ENCODE assay signal across 26 mouse cellular contexts in the genomic region with DNA sequence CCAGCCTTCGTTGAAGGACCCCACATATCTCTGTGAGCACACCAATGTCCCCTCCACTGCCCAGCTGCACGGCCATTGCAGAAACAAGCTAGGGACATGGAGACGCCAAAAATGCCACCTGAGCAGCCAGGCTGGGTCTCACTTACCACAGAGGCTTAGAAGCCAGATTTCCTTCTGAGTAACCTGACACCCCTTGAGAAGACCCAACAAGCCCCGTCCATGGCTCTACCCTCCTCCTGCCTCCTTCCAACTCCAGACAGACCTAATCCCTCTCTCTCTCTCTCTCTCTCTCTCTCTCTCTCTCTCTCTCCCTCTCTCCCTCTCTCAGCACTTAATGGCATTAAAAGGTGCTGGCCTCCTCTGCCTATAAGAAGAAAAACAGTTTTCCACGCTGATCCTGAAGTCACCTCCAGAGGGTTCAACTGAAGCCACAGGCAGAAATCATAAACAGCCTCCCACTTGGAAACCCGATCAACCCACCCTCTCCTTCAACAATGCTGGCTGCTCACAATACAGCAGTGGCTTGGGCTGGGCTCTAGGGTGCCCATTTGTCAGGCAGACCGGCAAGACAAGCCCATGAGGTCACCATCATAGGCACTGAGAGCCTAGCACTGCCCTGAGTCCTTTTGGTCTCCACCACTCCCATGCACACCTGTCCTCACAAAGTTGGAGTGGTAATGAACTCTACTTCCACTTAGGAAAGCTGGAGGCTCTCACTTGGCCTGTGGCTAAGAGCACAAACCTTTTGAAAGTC.
DNase-seq lines count a peak whose midpoint lies in the region; ATAC-seq and TF ChIP-seq lines count a peak whose summit lies in the region.
"Had no signal": no experiment of that assay in that cellular context is flagged by ENCODE, and none has a peak within 500 bp of the region (broad histone marks: within the 10 kb centered on the region; RNA-seq: fewer than 3 reads in every experiment).

No protein-coding gene starts in this region.

- no peak for TF ChIP-seq POLR2A in kidney, adult 2 months (IDR thresholded peaks at IDR 0.05; ENCODE audit: low read depth, low read length)

- no peaks in the 10 kb centered on the region for H3K9me3 ChIP-seq in kidney, embryonic 15.5 days (replicated peaks)
- H3K9me3 ChIP-seq in lung, embryonic 16.5 days (ENCODE audit: control insufficient read depth, low read length): no peaks in the 10 kb centered on the region
- 0 out of 2 replicates have a peak, but pooled peaks cover 3% of the 10 kb centered on the region for H3K9me3 ChIP-seq in limb, embryonic 13.5 days
- no peaks in the 10 kb centered on the region for H3K9me3 ChIP-seq in forebrain, embryonic 14.5 days (replicated peaks; ENCODE audit: control insufficient read depth, low read length)
- H3K9me3 ChIP-seq: forebrain, embryonic 13.5 days; heart, embryonic 12.5 days; hindbrain, embryonic 13.5 days; liver, embryonic 15.5 days had no signal

- no peak overlapping the region for H3K4me3 ChIP-seq in kidney, embryonic 15.5 days (replicated peaks)
- no peak overlapping the region for H3K4me3 ChIP-seq in kidney, adult 2 months (ENCODE audit: insufficient read depth, low read depth, low read length)
- no peak overlapping the region for H3K4me3 ChIP-seq in lung, embryonic 16.5 days (ENCODE audit: low read length)
- no peak overlapping the region for H3K4me3 ChIP-seq in limb, embryonic 13.5 days
- H3K4me3 ChIP-seq in forebrain, embryonic 14.5 days (ENCODE audit: low read depth, low read length): no peak overlapping the region
- H3K4me3 ChIP-seq: forebrain, embryonic 13.5 days; heart, adult 2 months; heart, embryonic 12.5 days; hindbrain, embryonic 13.5 days; layer of hippocampus, adult 2 months; left cerebral cortex, adult 2 months; liver, embryonic 15.5 days had no signal

- H3K36me3 ChIP-seq in kidney, embryonic 15.5 days: no peaks in the 10 kb centered on the region
- H3K36me3 ChIP-seq in kidney, adult 2 months (ENCODE audit: control insufficient read depth, insufficient read depth, low read length): no peaks in the 10 kb centered on the region
- no peaks in the 10 kb centered on the region for H3K36me3 ChIP-seq in lung, embryonic 16.5 days (ENCODE audit: control insufficient read depth, insufficient read depth, low read length)
- H3K36me3 ChIP-seq in limb, embryonic 13.5 days: no peaks in the 10 kb centered on the region
- no peaks in the 10 kb centered on the region for H3K36me3 ChIP-seq in forebrain, embryonic 14.5 days (ENCODE audit: control insufficient read depth, insufficient read depth, low read length)
- H3K36me3 ChIP-seq: heart, embryonic 12.5 days; liver, embryonic 15.5 days had no signal

- WGBS in kidney, embryonic 15.5 days: 16% methylated on average over 7 of the region's 7 CpGs
- WGBS in kidney, adult 2 months: 50% methylated on average over 7 of the region's 7 CpGs
- WGBS in lung, embryonic 16.5 days: 20% methylated on average over 7 of the region's 7 CpGs
- WGBS in limb, embryonic 13.5 days: 16% methylated on average over 7 of the region's 7 CpGs
- 39% methylated on average over 7 of the region's 7 CpGs for WGBS in forebrain, embryonic 14.5 days

- DNase-seq in kidney, adult 2 months: no peak
- no peak for DNase-seq in lung, postnatal 14 days
- DNase-seq in forelimb bud, embryonic 11.5 days (ENCODE audit: low read depth, low spot score): peak; percentile 20
- no peak for DNase-seq in thymus, postnatal 0 days (ENCODE audit: low spot score)
- no peak for DNase-seq in forebrain, embryonic 14.5 days (ENCODE audit: low spot score)
- DNase-seq: adrenal gland, adult 2 months; adrenal gland, postnatal 36 days; cerebellum, adult 2 months; cerebellum, postnatal 14 days; heart, adult 2 months; heart, postnatal 4 days; kidney, postnatal 36 days; lung, postnatal 4 days; midbrain, embryonic 14.5 days; thymus, postnatal 14 days had no signal

- TF ChIP-seq CTCF in kidney, adult 2 months (conservative IDR thresholded peaks at IDR 0.05; ENCODE audit: insufficient read depth, insufficient read length, low read depth, low read length): no peak

- H3K9ac ChIP-seq in kidney, embryonic 15.5 days: no peak overlapping the region
- H3K9ac ChIP-seq in lung, embryonic 16.5 days (ENCODE audit: low read length): no peak overlapping the region
- H3K9ac ChIP-seq in limb, embryonic 13.5 days: no peak overlapping the region
- H3K9ac ChIP-seq in forebrain, embryonic 14.5 days (ENCODE audit: low read length): no peak overlapping the region
- H3K9ac ChIP-seq: forebrain, embryonic 13.5 days; heart, embryonic 12.5 days; hindbrain, embryonic 13.5 days; liver, embryonic 15.5 days had no signal

- ATAC-seq in kidney, embryonic 15.5 days (replicated peaks; ENCODE audit: low FRiP score): peak; percentile 72
- ATAC-seq in lung, embryonic 16.5 days (ENCODE audit: low read depth): peak; percentile 73
- 0 out of 2 replicates have a peak, but pooled peaks have one; percentile 28 for ATAC-seq in limb, embryonic 13.5 days (ENCODE audit: low FRiP score, low read depth)
- no peak for ATAC-seq in forebrain, embryonic 14.5 days
- ATAC-seq: activated CD4-positive, CD25-positive, alpha-beta regulatory T cell, adult 4 months; forebrain, embryonic 13.5 days; intestine, postnatal 0 days had no signal

- 0 out of 2 replicates have a peak overlapping the region, but pooled peaks have one; percentile 7 for H3K27ac ChIP-seq in kidney, embryonic 15.5 days
- no peak overlapping the region for H3K27ac ChIP-seq in kidney, adult 2 months (ENCODE audit: insufficient read depth, low read depth, low read length)
- peak overlapping the region; percentile 8; the same call in 1 of the 2 replicates for H3K27ac ChIP-seq in lung, embryonic 16.5 days (ENCODE audit: low read length)
- H3K27ac ChIP-seq in limb, embryonic 13.5 days: peak overlapping the region; percentile 39; the same call in 1 of the 2 replicates
- no peak overlapping the region for H3K27ac ChIP-seq in forebrain, embryonic 14.5 days (ENCODE audit: low read depth, low read length)
- H3K27ac ChIP-seq: forebrain, embryonic 13.5 days; heart, adult 2 months; hindbrain, embryonic 13.5 days; layer of hippocampus, adult 2 months; left cerebral cortex, adult 2 months; liver, embryonic 15.5 days had no signal

- H3K4me2 ChIP-seq in kidney, embryonic 15.5 days: no peak overlapping the region
- no peak overlapping the region for H3K4me2 ChIP-seq in lung, embryonic 16.5 days (ENCODE audit: low read depth, low read length)
- H3K4me2 ChIP-seq in limb, embryonic 13.5 days (replicated peaks): no peak overlapping the region
- H3K4me2 ChIP-seq in forebrain, embryonic 14.5 days (ENCODE audit: low read length): no peak overlapping the region
- H3K4me2 ChIP-seq: forebrain, embryonic 13.5 days; heart, embryonic 12.5 days; hindbrain, embryonic 13.5 days; liver, embryonic 15.5 days had no signal

- H3K27me3 ChIP-seq in kidney, embryonic 15.5 days: no peaks in the 10 kb centered on the region
- H3K27me3 ChIP-seq in kidney, adult 2 months (replicated peaks; ENCODE audit: control insufficient read depth, insufficient read depth, low read length): no peaks in the 10 kb centered on the region
- H3K27me3 ChIP-seq in lung, embryonic 16.5 days (ENCODE audit: control insufficient read depth, insufficient read depth, low read depth, low read length): no peaks in the 10 kb centered on the region
- no peaks in the 10 kb centered on the region for H3K27me3 ChIP-seq in limb, embryonic 13.5 days
- no peaks in the 10 kb centered on the region for H3K27me3 ChIP-seq in forebrain, embryonic 14.5 days (replicated peaks; ENCODE audit: control insufficient read depth, insufficient read depth, low read length)
- H3K27me3 ChIP-seq: forebrain, embryonic 13.5 days; heart, embryonic 12.5 days; hindbrain, embryonic 13.5 days; liver, embryonic 15.5 days had no signal

- H3K4me1 ChIP-seq in kidney, embryonic 15.5 days: peaks cover 19% of the 10 kb centered on the region
- H3K4me1 ChIP-seq in kidney, adult 2 months (ENCODE audit: control insufficient read depth, insufficient read depth, low read length): no peaks in the 10 kb centered on the region
- no peaks in the 10 kb centered on the region for H3K4me1 ChIP-seq in lung, embryonic 16.5 days (replicated peaks; ENCODE audit: control insufficient read depth, insufficient read depth, low read length)
- peaks cover 25% of the 10 kb centered on the region for H3K4me1 ChIP-seq in limb, embryonic 13.5 days
- H3K4me1 ChIP-seq in forebrain, embryonic 14.5 days (ENCODE audit: control insufficient read depth, insufficient read depth, low read length): no peaks in the 10 kb centered on the region
- H3K4me1 ChIP-seq: forebrain, embryonic 13.5 days; heart, embryonic 12.5 days; hindbrain, embryonic 13.5 days; liver, embryonic 15.5 days had no signal

Comparison
In these comparisons a context has a peak if more than half of its experiments do, and no peak if none do; other contexts are left out.
1. H3K27ac ChIP-seq: peak in kidney, embryonic 15.5 days (single experiment), lung, embryonic 16.5 days (single experiment) and limb, embryonic 13.5 days (single experiment); none in kidney, adult 2 months (single experiment) and forebrain, embryonic 14.5 days (single experiment).